Mouse (Mus musculus): ENCODE measurements around the gene Pts. TPM values are rescaled to one million over a fixed set of nuclear protein-coding genes. Genes with fewer than 3 reads are reported as not detected.

Pts gene
- polyA plus RNA-seq, 1 experiment from 2014 or later: 91.6 TPM

GRCm38 (mm10) chr9:50555094-50555446 is 26.5 kb upstream of the Pts start, which contains the start of gene Bco2:
Gene Bco2, minus strand, starts transcription at chr9:50555181.
- WGBS: 54% methylated on average over 2 of the region's 2 CpGs
- peak within 1 kb of the TSS; percentile 33; the same call in 1 of the 2 replicates for H3K4me2 ChIP-seq (ENCODE audit: low read depth, low read length)
- H3K27me3 ChIP-seq (ENCODE audit: control insufficient read depth, insufficient read depth, low read length): no peaks in the 10 kb centered on the region
- H3K4me3 ChIP-seq (ENCODE audit: low read length): no peak within 1 kb of the TSS; the same call in 1 of the 2 replicates
- ATAC-seq (replicated peaks; ENCODE audit: extremely low read depth, insufficient read depth, low FRiP score): no peak
- no peak within 1 kb of the TSS for H3K27ac ChIP-seq (ENCODE audit: low read length)
- no peaks in the 10 kb centered on the region for H3K9me3 ChIP-seq (replicated peaks; ENCODE audit: control insufficient read depth, low read length)
- H3K4me1 ChIP-seq (ENCODE audit: control insufficient read depth, insufficient read depth, low read length): no peaks in the 10 kb centered on the region
- no peaks in the 10 kb centered on the region for H3K36me3 ChIP-seq (ENCODE audit: control insufficient read depth, insufficient read depth)
- 0 out of 2 replicates have a peak within 1 kb of the TSS, but pooled peaks have one; percentile 5 for H3K9ac ChIP-seq (ENCODE audit: low read length)

DNA sequence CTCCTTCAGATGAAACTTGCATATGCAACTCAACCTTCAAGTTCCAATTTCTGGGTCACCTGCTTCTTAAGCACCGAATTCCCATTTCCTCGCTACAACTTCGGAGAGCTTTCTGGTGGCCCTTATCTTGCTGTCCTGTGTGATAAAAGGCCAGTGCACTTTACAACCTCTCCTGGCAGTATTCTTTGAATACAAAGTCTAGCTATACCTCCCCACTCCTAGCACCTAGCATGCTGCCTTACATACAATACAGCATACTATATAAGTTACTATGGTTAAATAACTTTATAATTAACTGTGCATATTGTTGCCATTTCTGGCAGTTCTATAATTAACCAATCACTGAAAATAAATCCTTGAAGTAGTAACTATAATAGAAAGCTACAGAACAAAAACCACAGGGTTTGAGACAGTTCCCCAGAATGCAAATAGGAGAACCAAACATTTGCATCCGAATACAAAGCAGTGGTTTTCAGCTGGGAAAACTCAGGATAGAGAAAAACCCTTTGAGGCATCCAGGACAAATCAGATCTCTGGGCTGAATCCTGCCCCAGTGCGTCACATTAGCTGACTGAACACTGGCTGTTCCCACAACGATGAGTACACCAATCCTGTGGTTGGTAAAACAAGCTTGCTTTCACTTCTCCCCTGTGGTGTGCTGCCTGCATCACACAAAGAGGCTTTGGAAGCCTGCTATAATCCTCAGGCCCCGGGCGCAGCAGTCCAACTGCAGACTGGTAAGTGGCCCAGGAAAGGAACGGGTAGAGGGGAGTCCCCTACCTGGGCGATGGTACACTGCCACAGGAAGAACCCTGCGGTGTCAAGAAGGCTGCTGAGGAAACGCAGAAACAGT is 25.9 kb upstream of the Pts start, which contains the start of gene Il18:
Gene Il18, plus strand, starts transcription at position 587 of the 853 bp plus-strand sequence.
- Histone ChIP-seq H3K4me1 (ENCODE audit: control insufficient read depth, insufficient read depth, low read length) (no peaks in the 10 kb centered on the region), H3K9ac (ENCODE audit: low read length) (0 out of 2 replicates have a peak within 1 kb of the TSS, but pooled peaks have one; percentile 5), H3K27me3 (ENCODE audit: control insufficient read depth, insufficient read depth, low read length) (no peaks in the 10 kb centered on the region), H3K36me3 (ENCODE audit: control insufficient read depth, insufficient read depth) (no peaks in the 10 kb centered on the region), H3K4me3 (ENCODE audit: low read length) (no peak within 1 kb of the TSS; the same call in 1 of the 2 replicates), H3K9me3 (replicated peaks; ENCODE audit: control insufficient read depth, low read length) (no peaks in the 10 kb centered on the region), H3K4me2 (ENCODE audit: low read depth, low read length) (peak within 1 kb of the TSS; percentile 33; the same call in 1 of the 2 replicates), H3K27ac (ENCODE audit: low read length) (no peak within 1 kb of the TSS)
- no peak for ATAC-seq (replicated peaks; ENCODE audit: extremely low read depth, insufficient read depth, low FRiP score)
- 24% methylated on average over 12 of the region's 12 CpGs for WGBS

GRCm38 (mm10) chr9:50553547-50553946 is 25.0 kb upstream of the Pts start:
- ATAC-seq (replicated peaks; ENCODE audit: extremely low read depth, insufficient read depth, low FRiP score): no peak
- H3K9ac ChIP-seq (ENCODE audit: low read length): no peak overlapping the region
- no peaks in the 10 kb centered on the region for H3K27me3 ChIP-seq (ENCODE audit: control insufficient read depth, insufficient read depth, low read length)
- no peaks in the 10 kb centered on the region for H3K9me3 ChIP-seq (replicated peaks; ENCODE audit: control insufficient read depth, low read length)
- H3K27ac ChIP-seq (ENCODE audit: low read length): no peak overlapping the region
- H3K4me2 ChIP-seq (ENCODE audit: low read depth, low read length): no peak overlapping the region
- WGBS: 62% methylated on average over 2 of the region's 2 CpGs
- H3K4me3 ChIP-seq (ENCODE audit: low read length): no peak overlapping the region
- H3K36me3 ChIP-seq (ENCODE audit: control insufficient read depth, insufficient read depth): no peaks in the 10 kb centered on the region
- no peaks in the 10 kb centered on the region for H3K4me1 ChIP-seq (ENCODE audit: control insufficient read depth, insufficient read depth, low read length)

GRCm38 (mm10) chr9:50552206-50552605 is 23.7 kb upstream of the Pts start:
- H3K4me3 ChIP-seq (ENCODE audit: low read length): no peak overlapping the region
- H3K27ac ChIP-seq (ENCODE audit: low read length): no peak overlapping the region
- H3K36me3 ChIP-seq (ENCODE audit: control insufficient read depth, insufficient read depth): no peaks in the 10 kb centered on the region
- H3K4me1 ChIP-seq (ENCODE audit: control insufficient read depth, insufficient read depth, low read length): no peaks in the 10 kb centered on the region
- no peaks in the 10 kb centered on the region for H3K27me3 ChIP-seq (ENCODE audit: control insufficient read depth, insufficient read depth, low read length)
- no peak for ATAC-seq (replicated peaks; ENCODE audit: extremely low read depth, insufficient read depth, low FRiP score)
- no peaks in the 10 kb centered on the region for H3K9me3 ChIP-seq (replicated peaks; ENCODE audit: control insufficient read depth, low read length)
- H3K4me2 ChIP-seq (ENCODE audit: low read depth, low read length): no peak overlapping the region
- no peak overlapping the region for H3K9ac ChIP-seq (ENCODE audit: low read length)
- WGBS: 56% methylated on average over 5 of the region's 5 CpGs

- Histone ChIP-seq H3K4me2 (ENCODE audit: low read depth, low read length) (no peak overlapping the region), H3K36me3 (ENCODE audit: control insufficient read depth, insufficient read depth) (no peaks in the 10 kb centered on the region), H3K4me3 (ENCODE audit: low read length) (no peak overlapping the region), H3K27me3 (ENCODE audit: control insufficient read depth, insufficient read depth, low read length) (no peaks in the 10 kb centered on the region), H3K9me3 (replicated peaks; ENCODE audit: control insufficient read depth, low read length) (no peaks in the 10 kb centered on the region), H3K27ac (ENCODE audit: low read length) (no peak overlapping the region), H3K4me1 (ENCODE audit: control insufficient read depth, insufficient read depth, low read length) (no peaks in the 10 kb centered on the region), H3K9ac (ENCODE audit: low read length) (no peak overlapping the region)
- 82% methylated on average over 4 of the region's 4 CpGs for WGBS
- no peak for ATAC-seq (replicated peaks; ENCODE audit: extremely low read depth, insufficient read depth, low FRiP score)
Observed at GRCm38 (mm10) chr9:50548936-50549335, 20.4 kb upstream of the Pts start.

DNA sequence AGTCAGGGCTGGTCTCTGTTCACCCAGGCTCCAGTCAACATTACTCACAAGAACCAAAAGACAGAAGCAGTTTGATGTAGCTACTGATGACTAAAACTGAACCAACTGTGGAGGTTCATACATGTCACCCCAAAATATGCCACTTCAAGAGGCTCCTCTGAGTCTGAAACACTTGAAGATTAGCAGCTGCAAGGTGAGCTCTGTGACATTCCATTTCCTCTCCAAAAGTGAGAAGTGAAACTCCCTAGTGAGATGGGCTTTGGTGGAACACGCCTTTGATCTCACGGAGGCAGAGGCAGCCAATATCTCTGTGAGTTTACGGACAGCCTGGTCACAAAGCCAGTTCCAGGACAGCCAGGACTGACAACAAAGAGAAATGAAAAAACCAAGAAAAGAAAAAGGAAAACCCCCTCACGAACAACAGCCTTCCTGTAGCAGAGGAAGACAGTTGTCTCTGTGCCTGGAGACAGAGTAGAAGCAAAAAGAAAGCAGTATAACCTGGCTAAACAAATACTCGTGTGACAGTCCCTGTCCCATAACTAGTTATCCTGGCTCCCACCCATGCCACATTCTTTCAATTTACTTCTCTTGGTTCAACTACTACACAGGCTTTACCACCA is 19.4 kb upstream of the Pts start:
- Histone ChIP-seq H3K27me3 (ENCODE audit: control insufficient read depth, insufficient read depth, low read length) (no peaks in the 10 kb centered on the region), H3K4me3 (ENCODE audit: low read length) (no peak overlapping the region), H3K4me2 (ENCODE audit: low read depth, low read length) (no peak overlapping the region), H3K9me3 (replicated peaks; ENCODE audit: control insufficient read depth, low read length) (no peaks in the 10 kb centered on the region), H3K9ac (ENCODE audit: low read length) (no peak overlapping the region), H3K4me1 (ENCODE audit: control insufficient read depth, insufficient read depth, low read length) (no peaks in the 10 kb centered on the region), H3K36me3 (ENCODE audit: control insufficient read depth, insufficient read depth) (no peaks in the 10 kb centered on the region), H3K27ac (ENCODE audit: low read length) (no peak overlapping the region)
- ATAC-seq (replicated peaks; ENCODE audit: extremely low read depth, insufficient read depth, low FRiP score): no peak
- 24% methylated on average over 5 of the region's 5 CpGs for WGBS

DNA sequence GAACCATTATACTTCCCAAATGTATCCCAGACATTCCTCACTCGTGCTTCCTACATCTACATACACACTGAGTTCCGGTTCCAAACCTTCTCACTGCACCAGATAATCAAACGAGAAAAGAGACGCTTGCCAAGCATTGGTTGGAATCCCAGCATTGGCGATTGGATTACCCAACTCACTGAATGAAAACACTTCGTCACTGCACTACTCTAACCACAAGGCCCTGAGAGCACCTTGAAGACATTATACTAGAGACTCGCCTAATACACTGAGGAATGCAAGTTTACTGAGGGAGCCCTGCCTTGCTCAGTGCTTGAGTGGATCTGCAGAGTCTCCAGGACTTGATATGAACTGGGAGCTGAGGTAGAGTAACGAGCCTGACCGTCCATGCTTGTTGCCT is 13.9 kb upstream of the Pts start:
- Histone ChIP-seq H3K27ac (ENCODE audit: low read length) (no peak overlapping the region), H3K4me1 (ENCODE audit: control insufficient read depth, insufficient read depth, low read length) (no peaks in the 10 kb centered on the region), H3K9me3 (replicated peaks; ENCODE audit: control insufficient read depth, low read length) (no peaks in the 10 kb centered on the region), H3K36me3 (ENCODE audit: control insufficient read depth, insufficient read depth) (no peaks in the 10 kb centered on the region), H3K9ac (ENCODE audit: low read length) (no peak overlapping the region), H3K27me3 (ENCODE audit: control insufficient read depth, insufficient read depth, low read length) (no peaks in the 10 kb centered on the region), H3K4me3 (ENCODE audit: low read length) (no peak overlapping the region), H3K4me2 (ENCODE audit: low read depth, low read length) (no peak overlapping the region)
- no peak for ATAC-seq (replicated peaks; ENCODE audit: extremely low read depth, insufficient read depth, low FRiP score)
- 69% methylated on average over 9 of the region's 9 CpGs for WGBS

DNA sequence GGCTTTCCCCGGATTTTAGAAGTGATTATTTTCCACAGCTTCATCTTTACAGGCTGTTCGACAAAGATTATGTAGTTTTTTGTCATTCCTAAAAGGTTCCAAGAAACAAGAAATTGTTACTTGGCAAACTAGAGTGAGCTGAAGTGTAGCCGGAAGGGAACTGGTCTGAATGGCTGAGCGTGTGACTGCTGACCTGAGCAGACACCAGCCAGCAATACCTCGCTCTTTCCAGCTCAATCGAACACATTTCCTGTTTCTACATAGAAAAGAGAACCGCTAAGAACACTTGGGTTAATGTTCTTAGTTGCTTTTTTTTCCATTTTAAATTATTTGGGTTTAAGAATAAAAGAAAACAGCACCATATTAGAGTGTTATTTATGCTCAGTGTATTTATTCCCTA is 11.6 kb upstream of the Pts start:
- Histone ChIP-seq H3K27ac (ENCODE audit: low read length) (no peak overlapping the region), H3K4me2 (ENCODE audit: low read depth, low read length) (no peak overlapping the region), H3K4me3 (ENCODE audit: low read length) (no peak overlapping the region), H3K36me3 (ENCODE audit: control insufficient read depth, insufficient read depth) (no peaks in the 10 kb centered on the region), H3K9ac (ENCODE audit: low read length) (no peak overlapping the region), H3K27me3 (ENCODE audit: control insufficient read depth, insufficient read depth, low read length) (no peaks in the 10 kb centered on the region), H3K4me1 (ENCODE audit: control insufficient read depth, insufficient read depth, low read length) (no peaks in the 10 kb centered on the region), H3K9me3 (replicated peaks; ENCODE audit: control insufficient read depth, low read length) (no peaks in the 10 kb centered on the region)
- 57% methylated on average over 7 of the region's 7 CpGs for WGBS
- no peak for ATAC-seq (replicated peaks; ENCODE audit: extremely low read depth, insufficient read depth, low FRiP score)

GRCm38 (mm10) chr9:50537295-50537694 is 8.8 kb upstream of the Pts start:
- WGBS: 55% methylated on average over 4 of the region's 4 CpGs
- Histone ChIP-seq H3K9ac (ENCODE audit: low read length) (no peak overlapping the region), H3K4me1 (ENCODE audit: control insufficient read depth, insufficient read depth, low read length) (no peaks in the 10 kb centered on the region), H3K36me3 (ENCODE audit: control insufficient read depth, insufficient read depth) (no peaks in the 10 kb centered on the region), H3K27ac (ENCODE audit: low read length) (no peak overlapping the region), H3K4me3 (ENCODE audit: low read length) (no peak overlapping the region), H3K9me3 (replicated peaks; ENCODE audit: control insufficient read depth, low read length) (no peaks in the 10 kb centered on the region), H3K27me3 (ENCODE audit: control insufficient read depth, insufficient read depth, low read length) (no peaks in the 10 kb centered on the region), H3K4me2 (ENCODE audit: low read depth, low read length) (no peak overlapping the region)
- no peak for ATAC-seq (replicated peaks; ENCODE audit: extremely low read depth, insufficient read depth, low FRiP score)
